Mouse (Mus musculus): ENCODE data around the gene Lrrfip2.

Lrrfip2 gene

DNA sequence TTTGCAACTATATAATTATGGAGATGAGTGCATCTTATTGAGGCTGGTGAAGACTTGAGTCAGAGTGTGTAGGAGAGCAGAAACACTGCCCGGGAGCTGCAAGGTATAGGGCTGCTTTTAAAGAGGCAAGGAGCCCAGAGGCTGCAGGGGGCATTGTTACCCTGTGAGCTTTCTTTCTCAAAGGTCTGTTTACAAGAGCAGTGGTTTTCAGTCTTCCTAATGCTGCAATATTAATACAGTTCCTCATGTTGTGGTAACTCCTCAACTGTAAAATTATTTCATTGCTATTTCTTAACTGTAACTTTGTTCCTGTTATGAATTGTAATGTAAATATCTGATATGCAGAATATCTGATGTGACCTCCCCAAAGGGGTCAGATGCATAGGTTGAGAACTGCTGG is 104.2 kb downstream of the Lrrfip2 start:
- no peak for DNase-seq (ENCODE audit: low spot score)

GRCm38 (mm10) chr9:111223406-111223805 is 106.0 kb downstream of the Lrrfip2 start:
- no peak for DNase-seq (ENCODE audit: low spot score)

- no peak for DNase-seq (ENCODE audit: low spot score)
These were observed 111.1 kb downstream of the Lrrfip2 start for GRCm38 (mm10) chr9:111228446-111228845.

DNA sequence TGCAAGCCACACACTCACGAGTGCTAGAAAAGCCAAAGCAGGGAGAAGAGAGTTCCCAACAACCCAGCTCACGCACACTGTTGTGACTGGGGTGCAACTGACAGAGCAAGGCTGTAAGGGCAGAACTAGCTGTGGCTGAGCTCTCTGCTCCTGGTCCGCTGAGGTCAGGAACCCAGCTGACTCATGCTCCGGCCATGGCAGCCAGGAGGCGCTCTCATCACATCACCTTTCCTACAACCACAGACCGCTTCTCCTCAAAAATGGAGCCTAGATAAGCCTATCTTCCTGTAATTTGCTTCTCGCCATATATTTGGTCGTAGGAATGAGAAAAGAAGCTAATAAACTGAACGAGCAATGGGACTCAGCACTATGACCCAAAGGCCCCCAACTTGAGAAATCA is 117.3 kb downstream of the Lrrfip2 start:
- DNase-seq (ENCODE audit: low spot score): no peak

DNA sequence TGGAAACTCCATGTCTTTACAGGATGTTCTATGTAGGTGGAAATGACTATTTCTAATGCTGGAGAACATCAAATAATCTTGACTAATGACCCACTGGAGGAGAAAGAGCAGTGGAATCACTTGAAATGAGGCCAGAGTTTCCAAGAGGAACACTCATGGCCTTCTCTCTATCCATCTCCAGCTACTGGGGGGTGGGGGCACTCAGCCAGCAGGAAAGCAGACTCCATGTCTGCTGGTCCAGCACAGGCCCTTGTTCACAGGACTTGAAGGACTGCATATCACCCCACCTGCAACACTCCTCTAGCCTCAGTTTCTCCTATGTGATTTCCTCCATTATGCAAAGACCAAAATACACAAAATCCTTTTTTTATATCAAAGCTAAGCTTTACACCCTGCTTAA is 120.3 kb downstream of the Lrrfip2 start:
- no peak for DNase-seq (ENCODE audit: low spot score)

- DNase-seq (ENCODE audit: low spot score): no peak
These were observed 122.4 kb downstream of the Lrrfip2 start for GRCm38 (mm10) chr9:111239821-111240220.

GRCm38 (mm10) chr9:111243384-111243783 is 126.0 kb downstream of the Lrrfip2 start:
- DNase-seq (ENCODE audit: low spot score): no peak

DNA sequence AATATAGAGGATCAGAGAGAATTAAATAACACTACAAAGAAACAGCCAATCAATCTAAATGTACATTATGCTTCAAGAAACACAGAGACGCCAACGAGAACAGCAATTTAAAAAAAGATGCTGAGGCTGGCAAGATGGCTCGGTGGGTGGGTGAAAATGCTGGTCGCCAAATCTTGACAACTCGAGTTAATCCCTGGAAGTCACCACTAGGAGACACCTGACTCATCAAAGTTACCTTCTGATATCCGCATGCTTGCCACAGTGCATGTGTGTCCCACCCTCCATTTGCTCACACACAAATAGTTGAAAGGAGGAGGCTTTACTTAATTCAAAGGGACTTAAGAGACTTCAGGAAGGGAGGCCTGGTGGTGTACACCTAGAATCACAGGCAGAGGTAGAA is 128.2 kb downstream of the Lrrfip2 start:
- DNase-seq (ENCODE audit: low spot score): no peak

DNA sequence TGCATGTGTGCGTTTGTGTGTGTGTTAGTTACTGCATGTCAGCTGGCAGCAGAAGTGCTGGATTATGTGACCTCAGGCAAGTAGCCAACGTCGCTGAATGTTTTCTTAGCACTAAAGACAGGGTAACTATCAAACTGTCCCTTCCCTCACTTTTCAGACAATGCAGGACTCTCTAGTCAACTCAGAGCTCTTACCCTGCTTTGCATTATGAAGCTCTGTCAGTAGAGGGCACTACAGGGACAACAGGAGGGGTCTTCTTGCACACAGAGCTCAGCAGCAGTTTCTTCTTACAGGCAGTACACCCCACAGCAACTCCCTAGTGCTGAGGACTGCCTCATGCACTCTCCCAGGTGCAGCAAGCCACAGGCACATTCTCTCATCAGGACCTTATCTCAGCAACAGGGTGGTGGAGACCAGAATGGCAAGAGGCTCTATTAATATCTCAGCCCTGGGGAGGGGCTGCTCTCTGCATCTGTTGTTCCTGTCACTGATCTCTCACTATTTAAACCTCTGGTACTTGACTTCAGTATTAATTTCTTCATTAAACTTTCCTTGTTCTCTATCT is 130.4 kb downstream of the Lrrfip2 start:
- peak; percentile 53 for DNase-seq (ENCODE audit: low spot score)

DNA sequence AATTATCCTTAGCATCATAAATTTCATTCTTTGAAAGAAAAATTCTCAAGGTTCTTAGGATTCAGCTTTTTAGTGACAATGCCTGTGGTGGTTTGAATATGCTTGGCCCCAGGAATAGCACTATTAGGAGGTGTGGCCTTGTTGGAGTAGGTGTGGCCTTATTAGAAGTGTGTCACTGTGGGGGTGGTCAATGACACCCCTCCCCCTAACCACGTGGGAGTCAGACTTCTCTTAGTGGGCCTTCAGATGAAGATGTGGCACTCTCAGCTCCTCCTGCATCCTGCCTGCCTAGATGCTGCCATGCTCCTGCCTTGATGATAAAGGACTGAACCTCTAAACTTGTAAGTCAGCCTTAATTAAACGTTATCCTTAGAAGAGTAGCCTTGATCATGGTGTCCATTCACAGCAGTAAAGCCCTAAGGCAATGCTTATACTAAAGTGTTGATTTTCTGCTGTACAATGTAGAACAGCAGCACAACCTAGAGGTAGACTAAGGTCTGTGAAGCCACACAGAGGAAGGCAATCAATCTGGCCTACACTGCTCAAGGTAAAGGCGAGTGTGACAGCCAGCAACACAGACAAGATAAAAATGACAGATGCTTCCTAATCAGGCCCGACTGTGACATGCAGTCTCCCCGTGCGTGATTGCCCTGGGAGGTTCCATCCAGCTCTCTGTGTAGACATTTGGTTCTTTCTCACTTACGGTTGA is 134.9 kb downstream of the Lrrfip2 start:
- DNase-seq (ENCODE audit: low spot score): no peak

DNA sequence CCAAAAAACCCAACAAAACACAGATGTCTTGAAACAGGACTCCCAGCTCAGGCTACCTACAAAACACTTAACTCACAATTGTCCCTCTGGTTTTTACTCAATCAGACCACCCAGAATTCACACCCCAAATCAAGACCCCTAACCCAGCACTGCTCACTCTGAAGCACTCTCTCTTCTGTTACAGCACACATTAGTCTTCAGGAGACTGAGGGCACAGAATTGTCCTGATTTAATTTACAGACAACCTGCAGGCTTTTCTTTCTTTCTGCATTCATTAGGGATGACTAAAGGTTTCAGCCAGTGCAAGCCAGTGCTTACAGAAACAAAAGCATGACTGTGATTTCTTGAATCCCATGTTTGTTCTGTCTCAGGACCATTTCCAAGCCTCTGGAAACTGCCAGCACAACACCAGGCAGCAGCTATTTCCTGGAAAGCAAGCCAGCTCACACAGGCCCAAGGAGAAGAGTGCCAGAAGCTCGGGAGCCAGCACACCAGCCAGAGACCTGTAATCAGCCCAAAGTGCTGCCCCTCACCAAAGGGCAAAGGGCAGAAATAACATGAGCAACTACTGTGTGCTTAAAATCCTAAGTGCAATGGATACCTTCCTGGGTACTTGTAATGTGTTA is 143.1 kb downstream of the Lrrfip2 start:
- no peak for DNase-seq (ENCODE audit: low spot score)

DNA sequence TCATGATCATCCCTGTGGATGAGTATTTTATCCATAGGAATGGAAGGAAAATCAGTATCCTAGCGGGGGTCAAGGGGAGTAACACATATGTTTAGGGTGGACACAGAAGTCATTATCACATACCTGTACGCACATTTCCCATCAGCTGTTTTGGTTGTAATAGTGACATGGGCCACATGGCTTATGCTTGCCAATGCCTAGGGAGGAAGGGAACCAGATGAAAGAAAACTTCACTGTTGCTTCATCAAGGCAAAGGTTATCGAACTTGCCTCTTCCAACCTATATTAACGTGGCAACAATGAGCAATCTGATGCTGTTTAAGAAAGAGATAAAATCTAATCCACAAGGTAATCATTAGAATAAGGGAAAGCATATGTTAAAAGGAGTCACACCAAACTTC is 144.0 kb downstream of the Lrrfip2 start:
- no peak for DNase-seq (ENCODE audit: low spot score)

DNA sequence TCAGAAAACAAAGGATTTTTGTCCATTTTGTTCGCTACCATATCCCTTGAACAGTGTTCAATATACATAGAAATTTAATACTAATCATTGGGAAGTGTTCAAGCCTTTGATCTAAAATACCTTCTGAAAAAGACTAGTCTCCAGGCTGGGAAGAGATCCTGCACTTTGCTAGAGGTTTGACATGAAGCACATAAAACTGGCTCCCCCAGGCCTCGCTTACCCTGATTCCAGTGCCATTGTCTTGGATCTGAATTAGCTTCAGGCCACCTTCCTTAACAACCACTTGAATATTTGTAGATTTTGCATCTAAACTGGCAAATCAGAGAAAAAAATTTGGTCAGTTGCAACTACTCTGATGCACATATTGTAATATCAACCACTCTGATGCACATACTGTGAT is 150.6 kb downstream of the Lrrfip2 start:
- DNase-seq (ENCODE audit: low spot score): no peak

- no peak for DNase-seq (ENCODE audit: low spot score)
These were observed 153.2 kb downstream of the Lrrfip2 start for GRCm38 (mm10) chr9:111270606-111271005.

GRCm38 (mm10) chr9:111271056-111271433 is 153.7 kb downstream of the Lrrfip2 start:
- DNase-seq (ENCODE audit: low spot score): peak; percentile 71

DNA sequence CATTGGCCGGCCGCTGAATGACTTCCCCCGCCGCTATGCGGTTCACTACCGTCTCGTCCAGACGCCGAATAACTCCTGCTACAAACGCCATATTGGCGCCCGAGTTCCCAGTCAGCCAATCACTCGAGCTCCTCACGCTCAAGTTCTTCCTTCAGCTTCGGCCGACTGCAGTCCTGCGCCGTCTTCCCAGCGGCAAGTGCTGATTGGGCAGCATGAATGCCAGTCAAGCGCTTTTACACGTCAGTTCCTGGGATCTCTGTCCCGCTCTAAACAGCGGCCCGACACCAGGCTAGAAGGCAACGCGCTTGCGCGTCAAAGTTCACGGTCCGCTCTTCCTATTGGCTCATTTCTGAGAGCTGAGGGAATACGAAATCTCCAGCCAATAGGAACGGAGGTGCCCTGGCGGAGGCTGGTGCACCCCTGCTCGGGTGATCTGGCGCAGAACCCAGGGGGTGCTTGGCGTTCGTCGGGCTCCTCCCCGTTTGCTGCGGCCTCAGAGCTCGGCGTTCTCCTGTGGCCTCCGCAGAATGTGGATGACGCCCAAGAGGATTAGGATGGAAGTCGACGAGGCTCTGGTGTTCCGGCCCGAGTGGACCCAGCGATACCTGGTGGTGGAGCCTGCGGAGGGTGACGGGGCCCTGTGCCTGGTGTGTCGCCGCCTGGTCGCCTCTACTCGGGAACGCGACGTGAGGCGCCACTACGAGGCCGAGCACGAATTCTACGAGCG is 154.2 kb downstream of the Lrrfip2 start, which contains the start of the genes Mlh1 and Epm2aip1:
Gene Mlh1 (minus strand): TSS at position 358 of the 727 bp plus-strand sequence.
Gene Epm2aip1 (plus strand): TSS at position 496 of the 727 bp plus-strand sequence.
- DNase-seq (ENCODE audit: low spot score): peak; percentile 100

GRCm38 (mm10) chr9:111272356-111272755 is 155.0 kb downstream of the Lrrfip2 start:
- DNase-seq (ENCODE audit: low spot score): peak; percentile 46

GRCm38 (mm10) chr9:111272996-111273785 is 155.8 kb downstream of the Lrrfip2 start:
- no peak for DNase-seq (ENCODE audit: low spot score)

- no peak for DNase-seq (ENCODE audit: low spot score)
These were observed 156.6 kb downstream of the Lrrfip2 start for GRCm38 (mm10) chr9:111273958-111274357.

GRCm38 (mm10) chr9:111275156-111275555 is 157.8 kb downstream of the Lrrfip2 start:
- DNase-seq (ENCODE audit: low spot score): no peak

Data from embryo, embryonic 10.5 days (tissue).